Mouse (Mus musculus): ENCODE data around the gene Synj2. TPM values are rescaled to one million over a fixed set of nuclear protein-coding genes. Genes with fewer than 3 reads are reported as not detected.
A peak's percentile ranks its signal among the peaks of the same experiment; 100 is the strongest.

Synj2 gene
- polyA plus RNA-seq, 1 experiment from 2014 or later, result 3.3 TPM

DNA sequence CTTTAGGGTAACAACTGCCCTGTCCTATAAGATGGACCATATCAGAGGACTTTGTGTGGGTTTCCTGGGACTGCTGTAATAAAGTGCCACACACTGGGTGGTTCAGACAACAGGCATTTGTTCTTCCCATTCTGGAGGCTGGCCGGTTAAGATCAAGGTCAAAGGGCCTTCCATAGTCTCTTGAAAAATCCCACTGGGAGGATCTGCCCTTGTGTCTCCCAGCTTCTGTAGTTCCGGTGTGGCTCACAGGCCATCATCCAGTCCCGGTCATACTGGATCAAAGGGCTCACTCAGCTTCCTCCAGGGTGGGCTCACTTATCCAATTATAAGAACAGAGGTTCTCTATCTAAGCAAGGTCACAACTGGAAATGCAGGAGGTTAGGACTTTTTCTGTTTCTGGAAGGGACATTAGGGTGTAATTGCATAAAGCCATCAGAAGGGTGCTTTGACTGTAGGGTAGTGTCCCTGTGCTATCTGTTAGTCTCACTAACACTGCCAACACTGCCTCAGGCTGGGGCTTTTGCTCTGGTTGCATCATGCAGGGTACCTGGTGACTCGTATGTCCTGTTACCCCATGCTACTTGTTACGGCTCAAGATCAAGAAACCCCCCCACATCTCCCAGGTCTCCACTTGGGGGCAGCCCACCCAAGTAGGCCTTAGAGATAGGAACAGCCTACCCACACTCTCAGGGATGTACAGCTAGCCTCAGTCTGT, 51.9 kb downstream of the Synj2 start:
- Histone ChIP-seq H3K36me3 (ENCODE audit: control insufficient read depth, insufficient read depth, low read length) (no peaks in the 10 kb centered on the region), H3K4me2 (replicated peaks; ENCODE audit: low read depth) (no peak overlapping the region), H3K9me3 (ENCODE audit: control insufficient read depth, low read length) (no peaks in the 10 kb centered on the region), H3K9ac (ENCODE audit: low read length) (no peak overlapping the region), H3K27ac (replicated peaks) (no peak overlapping the region), H3K27me3 (ENCODE audit: control insufficient read depth, insufficient read depth, low read length) (no peaks in the 10 kb centered on the region), H3K4me3 (ENCODE audit: low read depth, low read length) (no peak overlapping the region), H3K4me1 (replicated peaks; ENCODE audit: control insufficient read depth, insufficient read depth) (peaks cover 7% of the 10 kb centered on the region; the same call in 1 of the 2 replicates)
- ATAC-seq (ENCODE audit: low FRiP score, low TSS enrichment) (no peak), DNase-seq (ENCODE audit: low spot score) (no peak)
- no peak for TF ChIP-seq EP300 (optimal IDR thresholded peaks at IDR 0.05)
- TF ChIP-seq CTCF (IDR thresholded peaks at IDR 0.05; ENCODE audit: low read depth), result 0 out of 2 replicates have a peak, but pooled peaks have one; percentile 3
- WGBS, result 82% methylated on average over 5 of the region's 5 CpGs

DNA sequence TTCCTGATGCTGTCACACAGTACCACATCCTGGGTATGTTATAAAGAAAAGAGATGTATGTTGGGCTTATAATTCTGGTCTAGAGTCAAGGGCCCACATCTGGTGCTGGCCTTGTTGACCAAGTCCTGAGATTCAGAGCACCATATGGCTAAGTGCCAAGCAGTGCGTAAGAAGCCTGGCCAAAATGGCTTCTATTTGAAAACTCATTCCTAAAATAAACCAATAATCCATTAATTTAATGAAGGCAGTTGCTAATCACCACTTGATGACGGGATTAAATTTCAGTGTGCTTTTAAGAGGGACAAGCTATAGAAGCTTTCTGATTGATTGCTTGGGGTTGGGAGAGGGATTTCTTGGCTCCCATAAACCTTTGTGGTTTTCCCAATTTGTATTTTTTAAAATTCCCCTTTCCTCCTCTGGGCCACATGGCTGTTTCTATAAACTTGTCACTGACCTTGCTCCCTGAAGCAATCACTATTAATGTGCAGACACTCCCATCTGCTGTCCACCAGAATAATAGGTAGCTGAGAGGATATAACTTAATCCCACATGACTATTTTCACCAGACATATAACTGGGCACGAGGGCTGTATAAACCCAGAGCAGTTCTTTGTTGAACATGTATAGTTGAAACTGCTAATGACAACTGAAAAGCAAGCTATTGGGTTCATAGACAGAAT, 52.6 kb downstream of the Synj2 start:
- Histone ChIP-seq H3K4me1 (replicated peaks; ENCODE audit: control insufficient read depth, insufficient read depth) (peaks cover 7% of the 10 kb centered on the region; the same call in 1 of the 2 replicates), H3K9me3 (ENCODE audit: control insufficient read depth, low read length) (no peaks in the 10 kb centered on the region), H3K9ac (ENCODE audit: low read length) (no peak overlapping the region), H3K27ac (replicated peaks) (no peak overlapping the region), H3K4me2 (replicated peaks; ENCODE audit: low read depth) (no peak overlapping the region), H3K27me3 (ENCODE audit: control insufficient read depth, insufficient read depth, low read length) (no peaks in the 10 kb centered on the region), H3K4me3 (ENCODE audit: low read depth, low read length) (no peak overlapping the region), H3K36me3 (ENCODE audit: control insufficient read depth, insufficient read depth, low read length) (no peaks in the 10 kb centered on the region)
- TF ChIP-seq CTCF (IDR thresholded peaks at IDR 0.05; ENCODE audit: low read depth) (peak; percentile 60), EP300 (optimal IDR thresholded peaks at IDR 0.05) (no peak)
- ATAC-seq (ENCODE audit: low FRiP score, low TSS enrichment), result 0 out of 2 replicates have a peak, but pooled peaks have one; percentile 36
- DNase-seq (ENCODE audit: low spot score), result no peak
- WGBS, result 45% methylated on average over 3 of the region's 3 CpGs

DNA sequence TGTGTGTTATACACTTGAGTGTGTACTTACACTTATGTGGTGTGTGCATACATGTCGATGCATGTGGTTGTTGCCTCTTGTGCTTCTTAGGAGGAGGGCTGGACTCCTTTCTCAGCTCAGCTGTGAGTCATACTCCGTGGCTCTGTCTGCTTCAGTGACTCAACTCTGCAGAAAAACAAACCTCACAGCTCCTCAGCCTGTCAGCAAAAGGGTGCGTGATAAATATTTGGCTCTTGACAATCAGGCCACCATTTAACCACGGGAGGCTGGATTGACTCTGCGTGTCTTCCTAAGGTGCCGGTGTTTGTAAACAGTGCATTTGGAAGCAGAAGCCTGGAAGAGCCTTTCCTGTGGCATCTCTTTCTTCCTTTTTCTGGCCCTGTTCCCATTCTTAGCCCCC, 53.5 kb downstream of the Synj2 start:
- Histone ChIP-seq H3K36me3 (ENCODE audit: control insufficient read depth, insufficient read depth, low read length) (no peaks in the 10 kb centered on the region), H3K4me1 (replicated peaks; ENCODE audit: control insufficient read depth, insufficient read depth) (peaks cover 7% of the 10 kb centered on the region; the same call in 1 of the 2 replicates), H3K27ac (replicated peaks) (peak overlapping the region; percentile 65), H3K4me3 (ENCODE audit: low read depth, low read length) (no peak overlapping the region), H3K9ac (ENCODE audit: low read length) (no peak overlapping the region), H3K27me3 (ENCODE audit: control insufficient read depth, insufficient read depth, low read length) (no peaks in the 10 kb centered on the region), H3K9me3 (ENCODE audit: control insufficient read depth, low read length) (no peaks in the 10 kb centered on the region), H3K4me2 (replicated peaks; ENCODE audit: low read depth) (no peak overlapping the region)
- WGBS, result 26% methylated on average over 6 of the region's 6 CpGs
- no peak for TF ChIP-seq EP300 (optimal IDR thresholded peaks at IDR 0.05)
- TF ChIP-seq CTCF (IDR thresholded peaks at IDR 0.05; ENCODE audit: low read depth), result no peak
- no peak for DNase-seq (ENCODE audit: low spot score)
- ATAC-seq (ENCODE audit: low FRiP score, low TSS enrichment), result peak; percentile 72

DNA sequence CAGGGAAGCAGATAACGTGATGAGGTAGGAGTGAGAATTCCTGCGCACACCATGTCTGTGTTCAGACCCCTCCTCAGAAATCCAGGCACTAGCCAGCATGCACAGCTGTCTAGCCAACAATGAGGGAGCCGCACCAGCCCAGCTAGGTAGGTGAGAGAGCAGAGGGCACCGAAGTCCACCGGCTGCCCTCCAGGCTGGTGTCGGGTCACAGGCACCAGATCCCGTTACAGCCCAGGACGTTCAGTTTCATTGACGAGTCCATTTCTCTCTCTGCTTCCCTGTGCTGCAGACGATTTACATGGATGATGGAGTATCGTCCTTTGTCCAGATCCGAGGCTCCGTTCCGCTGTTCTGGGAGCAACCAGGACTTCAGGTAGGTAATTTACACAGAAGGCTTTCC, 55.5 kb downstream of the Synj2 start:
- no peaks in the 10 kb centered on the region for H3K36me3 ChIP-seq (ENCODE audit: control insufficient read depth, insufficient read depth, low read length)
- no peak for TF ChIP-seq CTCF (IDR thresholded peaks at IDR 0.05; ENCODE audit: low read depth)
- no peak for TF ChIP-seq EP300 (optimal IDR thresholded peaks at IDR 0.05)
- H3K9ac ChIP-seq (ENCODE audit: low read length), result no peak overlapping the region
- H3K27ac ChIP-seq (replicated peaks), result no peak overlapping the region
- 82% methylated on average over 14 of the region's 14 CpGs for WGBS
- no peaks in the 10 kb centered on the region for H3K27me3 ChIP-seq (ENCODE audit: control insufficient read depth, insufficient read depth, low read length)
- peaks cover 7% of the 10 kb centered on the region for H3K4me1 ChIP-seq (replicated peaks; ENCODE audit: control insufficient read depth, insufficient read depth)
- DNase-seq (ENCODE audit: low spot score), result no peak
- H3K4me2 ChIP-seq (replicated peaks; ENCODE audit: low read depth), result no peak overlapping the region
- no peak for ATAC-seq (ENCODE audit: low FRiP score, low TSS enrichment)
- no peaks in the 10 kb centered on the region for H3K9me3 ChIP-seq (ENCODE audit: control insufficient read depth, low read length)
- H3K4me3 ChIP-seq (ENCODE audit: low read depth, low read length), result no peak overlapping the region

DNA sequence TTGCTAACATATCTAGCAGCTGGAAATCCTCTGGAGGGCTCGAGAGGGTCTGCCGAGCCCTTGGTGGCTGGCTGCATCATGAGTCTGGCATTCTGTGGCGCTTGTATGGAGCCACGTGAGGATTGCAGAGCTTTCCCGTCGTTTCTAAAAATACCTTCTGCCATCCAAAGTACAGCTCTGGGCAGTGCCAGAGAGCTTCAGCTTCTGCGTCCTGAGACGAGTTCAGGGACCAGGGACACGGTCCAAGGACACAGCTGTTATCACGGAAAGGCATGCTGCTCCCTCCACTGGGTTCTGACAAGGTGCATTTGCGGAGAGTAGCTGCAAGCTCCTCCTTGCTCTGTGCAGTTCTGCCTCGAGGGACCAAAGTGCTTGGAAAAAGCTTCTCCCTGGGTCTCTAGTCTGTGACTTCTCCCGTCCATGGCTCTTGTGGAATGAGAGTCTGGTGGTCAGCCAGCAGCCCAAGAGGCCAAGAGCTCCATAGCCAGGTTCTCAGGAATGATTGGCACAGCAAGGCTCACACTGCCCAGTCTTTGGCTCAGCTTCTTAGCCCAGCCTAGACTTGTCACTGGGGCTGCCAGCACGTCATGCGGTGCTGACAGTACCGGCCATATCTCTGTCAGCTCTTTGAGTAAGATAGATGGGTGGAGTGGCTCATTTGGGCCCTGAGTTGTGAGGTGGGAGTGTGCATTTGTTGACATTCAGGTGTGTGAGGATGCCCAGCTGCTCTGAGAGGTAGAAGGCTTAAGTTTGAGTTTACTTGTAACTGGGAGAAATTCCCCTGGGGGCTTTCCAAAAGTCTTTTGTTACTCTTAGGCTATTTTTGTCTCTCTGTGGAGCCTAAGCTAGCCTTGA, 56.5 kb downstream of the Synj2 start:
- no peak overlapping the region for H3K4me3 ChIP-seq (ENCODE audit: low read depth, low read length)
- no peak for TF ChIP-seq CTCF (IDR thresholded peaks at IDR 0.05; ENCODE audit: low read depth)
- TF ChIP-seq EP300 (optimal IDR thresholded peaks at IDR 0.05), result no peak
- H3K36me3 ChIP-seq (ENCODE audit: control insufficient read depth, insufficient read depth, low read length), result no peaks in the 10 kb centered on the region
- no peak for DNase-seq (ENCODE audit: low spot score)
- H3K4me2 ChIP-seq (replicated peaks; ENCODE audit: low read depth), result no peak overlapping the region
- peak overlapping the region; percentile 23; the same call in 1 of the 2 replicates for H3K9ac ChIP-seq (ENCODE audit: low read length)
- peak overlapping the region; percentile 65 for H3K27ac ChIP-seq (replicated peaks)
- 34% methylated on average over 16 of the region's 16 CpGs for WGBS
- ATAC-seq (ENCODE audit: low FRiP score, low TSS enrichment), result 0 out of 2 replicates have a peak, but pooled peaks have one; percentile 41
- no peaks in the 10 kb centered on the region for H3K9me3 ChIP-seq (ENCODE audit: control insufficient read depth, low read length)
- H3K27me3 ChIP-seq (ENCODE audit: control insufficient read depth, insufficient read depth, low read length), result no peaks in the 10 kb centered on the region
- peaks cover 7% of the 10 kb centered on the region for H3K4me1 ChIP-seq (replicated peaks; ENCODE audit: control insufficient read depth, insufficient read depth)

Measured in stomach, postnatal 0 days (tissue).